Mouse (Mus musculus) c-Kit-positive CD71-positive TER-119-positive erythroid progenitor cells, embryonic 14.5 days (primary cell): ENCODE measurements around the gene Ctnnd2.

Experiments used
- DNase-seq: peaks from one replicate; pipeline ENCODE4 v3.0.0-alpha.2; 2013; ENCODE audit warnings: low spot score

The Ctnnd2 gene

GRCm38 (mm10) chr15:30384386-30384785 lies 212.0 kb downstream of the Ctnnd2 start:
- DNase-seq, result no peak

DNA sequence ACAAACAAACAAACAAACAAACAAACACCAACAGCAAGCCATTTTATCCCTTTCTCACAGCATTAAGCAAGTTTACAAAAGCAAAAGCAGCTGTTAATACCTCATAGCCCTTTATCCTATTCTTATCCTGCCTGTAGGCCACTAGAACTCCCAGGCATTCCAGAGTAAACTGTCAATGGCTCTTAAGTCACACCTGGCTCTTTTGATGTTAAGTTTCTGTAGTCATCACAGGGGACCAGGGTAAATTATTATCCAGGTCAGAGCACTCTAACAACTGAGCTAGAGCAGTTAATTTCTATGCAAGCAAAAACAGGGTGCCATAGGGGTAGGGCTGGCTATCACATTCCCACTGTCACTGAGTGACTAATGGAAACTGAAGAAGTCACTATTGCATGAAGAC lies 214.1 kb downstream of the Ctnnd2 start:
- DNase-seq, result no peak

- no peak for DNase-seq
These were observed 214.9 kb downstream of the Ctnnd2 start for GRCm38 (mm10) chr15:30387244-30387643.

- no peak for DNase-seq
These were observed 228.7 kb downstream of the Ctnnd2 start for GRCm38 (mm10) chr15:30401111-30401510.

GRCm38 (mm10) chr15:30406254-30406653 lies 233.9 kb downstream of the Ctnnd2 start:
- no peak for DNase-seq

DNA sequence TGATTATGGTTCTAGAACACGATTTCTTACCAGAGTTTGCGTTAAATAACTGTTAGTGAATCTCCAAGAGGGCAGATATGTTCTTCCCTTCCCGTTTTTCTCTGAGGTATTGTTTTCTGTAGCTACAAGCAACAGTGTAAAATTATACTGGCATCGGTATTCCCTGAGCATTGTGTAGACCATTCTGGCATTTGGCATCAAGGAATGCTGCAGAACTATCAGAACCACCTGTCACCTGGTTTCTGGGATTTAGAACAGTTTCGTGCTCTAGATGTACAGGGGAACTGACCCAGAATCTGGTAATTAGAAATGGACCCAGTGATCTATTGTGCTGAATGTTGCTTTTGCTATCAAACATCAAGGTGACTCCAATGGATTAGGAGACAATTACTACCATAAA lies 250.8 kb downstream of the Ctnnd2 start:
- no peak for DNase-seq

DNA sequence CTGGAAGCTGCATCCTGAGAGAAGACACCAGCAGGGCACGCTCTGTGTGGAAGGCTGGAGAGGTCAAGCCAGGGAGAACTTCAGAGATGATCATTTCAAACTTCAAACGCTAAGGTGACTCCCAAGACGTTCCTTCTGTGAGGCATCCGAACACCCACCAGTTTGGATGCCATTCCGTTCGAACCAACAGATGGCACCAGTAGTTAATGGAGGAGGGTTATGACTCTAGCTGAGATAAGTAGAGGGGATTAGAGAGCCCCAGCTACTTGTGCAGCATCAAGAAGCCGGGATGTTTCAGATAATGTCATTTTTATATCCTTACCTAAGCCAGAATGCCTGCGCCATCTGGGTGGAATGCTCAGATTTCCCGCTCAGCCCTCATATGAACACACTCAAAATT lies 251.9 kb downstream of the Ctnnd2 start:
- no peak for DNase-seq

DNA sequence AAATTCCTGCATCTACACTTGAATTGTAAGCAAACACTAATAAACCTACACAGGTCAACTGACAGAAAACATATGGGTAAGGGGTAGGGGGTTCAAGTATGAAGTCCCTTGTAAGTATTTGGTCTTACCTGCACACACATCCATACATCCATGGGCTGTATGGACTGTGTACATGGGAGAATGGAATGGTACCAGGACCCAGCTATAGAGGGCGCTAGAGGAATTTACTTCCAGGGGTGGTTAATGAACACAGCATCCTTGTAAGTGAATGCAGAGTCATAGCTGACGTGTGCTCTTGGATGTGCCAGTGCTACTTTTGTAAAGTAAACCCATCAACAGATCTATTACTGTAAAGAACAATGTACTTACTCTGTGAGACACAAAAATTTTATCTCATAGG lies 254.9 kb downstream of the Ctnnd2 start:
- DNase-seq, result no peak

DNA sequence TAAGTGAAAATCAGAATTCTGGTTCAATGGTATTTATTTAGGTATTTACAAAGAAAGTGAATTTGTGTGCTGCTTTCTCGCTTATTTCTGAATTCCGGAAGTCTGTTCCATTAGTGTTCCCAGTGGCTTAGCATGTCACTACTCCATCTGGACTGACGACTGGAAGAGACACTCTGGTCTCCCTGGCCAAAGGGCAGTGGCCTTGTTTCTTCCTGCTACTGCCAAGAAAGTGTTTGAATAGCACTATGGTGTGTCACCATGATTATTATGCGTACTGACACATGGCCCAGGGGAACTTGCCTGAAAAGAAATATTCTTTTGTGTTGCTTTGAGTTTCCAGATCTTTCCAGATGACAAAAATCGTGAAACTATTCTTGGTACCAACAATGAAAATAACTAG lies 266.7 kb downstream of the Ctnnd2 start:
- DNase-seq, result no peak

- DNase-seq, result no peak
These were observed 278.4 kb downstream of the Ctnnd2 start for GRCm38 (mm10) chr15:30450765-30451164.

DNA sequence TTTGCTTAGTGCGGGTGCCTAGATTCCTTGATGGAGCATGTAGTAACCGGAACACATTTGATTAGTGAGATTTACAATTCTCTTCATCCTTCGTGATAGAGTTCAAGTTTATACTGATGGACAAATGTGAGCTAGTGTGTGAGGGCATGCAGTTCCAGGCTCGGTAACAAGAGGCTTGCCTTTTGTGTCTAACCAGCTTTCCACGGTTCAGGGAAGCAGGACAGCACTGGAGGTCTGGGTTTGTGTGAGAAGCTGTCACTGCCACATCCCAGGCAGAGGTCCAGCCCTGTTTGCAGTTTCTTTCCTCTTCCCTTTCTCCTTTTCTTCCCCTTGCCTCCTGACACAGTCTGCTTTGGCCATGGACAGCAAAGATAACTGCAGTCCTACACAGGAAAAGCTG lies 279.5 kb downstream of the Ctnnd2 start:
- DNase-seq, result no peak

- DNase-seq, result no peak
These were observed 285.3 kb downstream of the Ctnnd2 start for GRCm38 (mm10) chr15:30457541-30458250.

GRCm38 (mm10) chr15:30458671-30459070 lies 286.3 kb downstream of the Ctnnd2 start:
- DNase-seq, result no peak

- no peak for DNase-seq
These were observed 288.1 kb downstream of the Ctnnd2 start for GRCm38 (mm10) chr15:30460341-30461125.

- DNase-seq, result no peak
These were observed 290.5 kb downstream of the Ctnnd2 start for GRCm38 (mm10) chr15:30462804-30463423.

DNA sequence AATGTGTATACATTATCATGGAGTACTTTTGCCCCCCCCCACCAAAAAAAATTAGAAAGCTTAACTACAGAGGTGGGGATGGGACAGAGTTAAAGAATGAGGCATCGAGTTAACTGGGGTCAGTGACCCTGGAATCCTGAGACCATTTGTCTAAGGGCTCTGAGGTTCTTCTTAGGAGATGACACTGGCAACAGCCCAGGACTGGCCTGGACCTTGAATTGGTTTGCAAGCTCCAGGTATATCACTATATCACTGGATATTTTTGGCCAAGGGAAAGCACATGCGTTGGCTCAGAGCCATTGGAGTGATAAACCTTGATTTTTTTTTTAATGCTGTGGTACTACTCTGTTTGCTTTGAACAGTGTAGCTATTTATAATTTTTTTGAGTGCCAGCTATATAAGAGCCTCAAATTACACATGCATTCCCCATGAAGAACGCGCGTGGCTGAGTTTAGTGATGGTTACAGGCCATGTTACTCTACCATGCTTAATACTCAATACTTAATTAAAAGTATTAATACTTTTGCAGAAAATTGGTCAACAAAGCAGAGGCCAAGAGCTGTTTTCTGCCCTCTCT lies 291.2 kb downstream of the Ctnnd2 start:
- DNase-seq, result no peak

DNA sequence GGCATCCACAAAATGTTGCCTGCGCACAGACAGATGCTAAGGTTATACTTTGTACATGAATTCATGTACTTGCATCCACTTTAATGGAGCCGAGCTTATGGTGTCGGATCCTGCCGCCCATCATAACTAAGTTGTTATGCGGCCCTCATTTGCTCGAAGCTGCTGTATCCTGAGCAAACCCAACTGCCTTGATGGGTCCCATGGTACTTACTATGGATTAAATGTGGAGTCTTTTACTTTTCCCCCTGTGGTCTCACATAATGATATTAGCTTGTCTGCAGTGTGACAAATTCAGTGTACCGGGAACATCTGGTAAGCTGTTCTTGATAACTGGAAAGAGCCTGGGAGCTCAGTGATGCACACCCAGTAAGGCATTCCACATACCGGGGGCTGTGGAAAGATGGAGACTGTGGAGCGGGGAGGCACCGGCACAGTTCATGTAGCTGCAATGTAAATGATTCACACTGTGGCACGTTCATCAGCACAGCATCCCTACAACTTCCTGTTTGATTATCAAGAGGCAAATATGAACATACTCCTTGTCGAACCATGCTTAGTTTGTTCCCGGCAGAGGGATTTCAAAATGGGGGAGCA lies 294.7 kb downstream of the Ctnnd2 start:
- no peak for DNase-seq

GRCm38 (mm10) chr15:30468773-30469172 lies 296.4 kb downstream of the Ctnnd2 start:
- DNase-seq, result no peak

DNA sequence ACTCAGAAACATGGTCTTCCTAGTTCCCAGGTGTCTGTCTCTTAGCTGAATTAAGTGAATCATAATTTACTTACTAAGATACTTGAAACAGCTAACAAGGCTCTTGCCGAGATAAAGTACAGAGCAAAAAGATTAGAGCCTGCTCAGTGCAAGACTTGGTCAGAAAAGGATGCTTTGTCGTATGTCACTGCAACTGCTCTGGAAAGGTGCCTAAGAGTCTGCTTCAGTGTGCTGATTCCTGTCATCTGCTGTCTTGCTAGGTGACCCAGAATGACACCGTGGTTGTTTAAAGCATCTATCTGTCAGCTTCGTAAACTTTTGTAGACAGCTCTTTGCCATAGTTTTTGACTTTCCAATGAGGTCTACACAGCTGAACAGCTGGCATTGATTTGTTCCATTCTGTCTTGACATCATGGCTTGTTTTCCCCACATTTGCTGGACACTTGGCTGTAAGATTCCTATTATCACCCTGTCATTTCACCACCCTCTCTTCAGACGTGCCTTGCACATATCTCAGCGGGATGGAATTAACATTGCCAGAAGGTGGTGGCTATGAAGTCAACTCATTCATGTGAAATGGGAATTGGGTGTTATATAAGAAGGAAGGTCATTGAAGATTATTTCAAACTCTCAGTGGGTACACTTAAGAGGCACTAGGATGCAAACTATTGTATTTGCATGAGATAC lies 299.0 kb downstream of the Ctnnd2 start:
- no peak for DNase-seq

GRCm38 (mm10) chr15:30480676-30481075 lies 308.3 kb downstream of the Ctnnd2 start:
- no peak for DNase-seq

DNA sequence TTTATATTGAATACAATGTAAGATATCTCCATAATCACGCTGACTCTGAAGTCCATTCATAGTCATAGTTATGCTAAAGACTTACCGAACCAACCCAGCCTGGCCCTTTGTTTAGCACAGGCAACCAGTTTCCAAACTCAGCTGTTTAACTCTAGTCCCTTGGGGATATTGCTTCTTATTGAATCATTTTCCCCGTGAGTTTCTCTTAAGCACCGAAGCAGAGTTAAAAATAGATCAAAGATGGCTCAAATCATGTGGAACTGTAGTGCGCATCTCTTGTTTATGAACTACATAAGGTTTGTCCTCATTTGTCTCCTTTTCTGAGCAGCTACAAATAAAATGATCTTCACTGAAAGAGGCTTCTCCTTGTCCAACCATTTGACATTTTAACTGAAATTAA lies 334.1 kb downstream of the Ctnnd2 start:
- no peak for DNase-seq

GRCm38 (mm10) chr15:30512467-30512866 lies 340.1 kb downstream of the Ctnnd2 start:
- DNase-seq, result no peak
